Mouse (Mus musculus) myocyte (in vitro differentiated cells): ENCODE measurements around the gene Epb41.

ENCODE experiments used
- MAX ChIP-seq: IDR thresholded peaks from one replicate; pipeline ENCODE4 v1.6.1; 2011; ENCODE audit warnings: low read depth, mild to moderate bottlenecking, control low read depth
- POLR2A ChIP-seq: IDR thresholded peaks from one replicate; pipeline ENCODE4 v1.6.1; 2011; ENCODE audit warnings: low read depth, mild to moderate bottlenecking, control low read depth, moderate library complexity; ENCODE audit not compliant: insufficient read length
- USF1 ChIP-seq: IDR thresholded peaks from one replicate; pipeline ENCODE4 v1.6.1; 2011; ENCODE audit warnings: low read depth, mild to moderate bottlenecking, control low read depth, moderate library complexity

DNA sequence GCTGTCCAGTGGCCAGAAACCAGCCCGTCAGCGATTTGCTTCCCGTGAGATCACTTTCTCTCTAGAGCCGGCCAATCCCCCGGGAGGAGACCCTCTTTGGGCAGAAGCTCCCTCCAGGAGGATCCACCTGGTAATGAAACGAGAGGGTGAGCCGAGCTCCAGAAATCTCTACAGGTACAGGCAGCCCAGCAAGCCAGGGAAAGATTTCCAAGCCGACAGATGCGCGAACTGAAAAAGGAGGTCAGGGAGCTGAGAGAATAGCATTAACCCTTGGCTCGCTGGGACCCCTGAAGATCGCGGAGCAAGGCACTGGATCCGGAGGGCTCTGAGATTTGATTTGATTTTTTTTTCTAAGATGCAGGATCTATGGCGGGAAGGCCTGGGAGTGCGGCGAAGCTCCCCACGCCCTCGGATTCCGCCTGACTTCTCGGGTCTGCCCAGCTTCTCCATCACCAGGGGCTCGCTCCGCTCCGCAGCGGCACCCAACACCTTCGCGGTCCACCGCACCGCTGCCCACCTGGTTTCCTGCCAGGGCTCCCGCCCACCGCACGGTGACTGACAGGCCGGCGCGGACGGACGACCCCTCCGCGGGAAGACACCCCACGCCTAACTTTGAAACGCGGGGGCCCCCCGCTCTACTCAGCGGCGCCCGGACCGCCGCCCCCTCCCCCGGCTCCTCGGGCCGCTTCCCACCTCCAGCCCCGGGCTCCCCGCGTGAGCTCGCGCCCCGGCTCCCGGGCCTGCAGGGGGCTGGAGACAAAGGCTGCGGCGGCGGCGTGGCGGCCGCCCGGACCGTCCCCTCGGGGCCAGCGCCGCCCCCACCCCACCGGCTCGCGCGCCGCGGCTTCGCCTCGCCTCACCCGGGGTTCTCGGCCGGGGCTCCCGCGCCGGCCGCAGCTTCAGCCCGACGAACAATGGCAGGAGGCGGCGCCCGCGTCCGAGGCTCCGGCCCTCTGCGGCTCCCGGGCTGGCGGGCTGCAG is 26.8 kb downstream of the Epb41 start:
- TF ChIP-seq MAX (no peak), USF1 (no peak), POLR2A (no peak)
